Mouse (Mus musculus) megakaryocyte progenitor cell, adult 5-6 weeks (primary cell): ENCODE measurements around the gene Rnaseh2c. TPM values are rescaled to one million over a fixed set of nuclear protein-coding genes. Genes with fewer than 3 reads are reported as not detected.

Source experiments
- ATAC-seq: replicated peaks from 2 replicates; pipeline ENCODE4 v1.8.0; 2016; ENCODE audit warnings: mild to moderate bottlenecking, moderate TSS enrichment, inconsistent platforms; ENCODE audit not compliant: poor library complexity
- total RNA-seq, 2 experiments: library from RNA; stranded (forward) in 1 of 2; stranded (reverse) in 1 of 2; fragments of 157-497, 149-512 nt in 1 of 2; fragments of 200-1000 nt in 1 of 2; gene quantifications; 2 replicates each; pipeline versions ENCODE4 v1.2.3 to v1.2.4; 2015 to 2017

Gene Rnaseh2c
- 80.3 and 150 TPM in 2 replicates for total RNA-seq (2015)
- 83.2 and 112 TPM in 2 replicates for total RNA-seq (2017)

DNA sequence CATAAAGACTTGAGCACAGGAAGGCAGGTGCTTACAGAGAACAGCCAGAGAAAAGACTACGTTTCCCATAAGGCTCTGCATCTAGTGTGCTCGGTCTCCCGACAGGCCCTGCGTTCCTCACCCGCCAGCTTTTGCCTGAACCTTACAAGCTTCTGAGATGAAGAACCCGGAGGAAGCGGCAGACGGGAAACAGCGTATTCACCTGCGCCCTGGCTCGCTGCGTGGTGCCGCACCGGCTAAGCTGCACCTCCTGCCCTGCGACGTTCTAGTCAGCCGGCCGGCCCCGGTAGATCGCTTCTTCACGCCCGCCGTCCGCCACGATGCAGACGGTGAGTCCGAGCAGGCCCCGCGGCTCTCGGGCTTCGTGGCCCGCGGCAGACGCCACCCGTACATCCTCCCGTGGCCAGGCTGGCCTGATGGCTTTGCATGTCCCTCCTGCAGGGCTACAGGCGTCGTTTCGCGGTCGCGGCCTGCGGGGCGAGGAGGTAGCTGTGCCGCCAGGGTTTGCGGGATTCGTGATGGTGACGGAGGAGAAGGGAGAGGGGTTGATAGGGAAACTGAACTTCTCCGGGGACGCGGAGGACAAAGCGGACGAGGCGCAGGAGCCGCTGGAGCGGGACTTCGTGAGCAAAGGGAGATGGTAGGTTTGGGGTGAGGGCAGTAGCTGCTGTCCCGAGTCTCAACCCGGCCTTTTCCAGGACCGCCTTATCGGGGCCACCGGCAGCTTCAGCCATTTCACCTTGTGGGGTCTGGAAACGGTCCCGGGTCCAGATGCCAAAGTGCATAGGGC, at the start of gene Rnaseh2c:
Gene Rnaseh2c (plus strand): TSS at position 122 of the 790 bp plus-strand sequence.
- peak; percentile 86 for ATAC-seq

DNA sequence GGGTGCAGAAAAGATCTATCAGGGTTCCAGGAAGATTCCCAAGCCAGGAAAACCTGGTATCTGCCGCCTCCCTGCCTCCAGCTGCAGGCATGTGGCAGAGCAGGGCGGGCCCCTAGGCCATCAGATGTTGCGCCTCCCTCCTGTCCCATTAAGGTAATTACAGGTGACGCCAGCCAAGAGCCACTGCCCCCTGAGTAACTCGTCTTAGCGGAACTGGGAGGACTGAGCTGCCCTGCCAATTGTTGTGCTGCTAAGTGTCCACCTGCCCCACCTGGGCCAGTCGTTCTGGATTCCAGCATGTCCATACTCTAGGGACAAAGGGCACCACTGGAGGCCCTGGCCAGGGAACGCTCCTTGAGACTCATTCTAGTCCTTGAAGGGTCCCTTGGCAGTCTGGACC, 47.9 kb upstream of the Rnaseh2c start:
- no peak for ATAC-seq

DNA sequence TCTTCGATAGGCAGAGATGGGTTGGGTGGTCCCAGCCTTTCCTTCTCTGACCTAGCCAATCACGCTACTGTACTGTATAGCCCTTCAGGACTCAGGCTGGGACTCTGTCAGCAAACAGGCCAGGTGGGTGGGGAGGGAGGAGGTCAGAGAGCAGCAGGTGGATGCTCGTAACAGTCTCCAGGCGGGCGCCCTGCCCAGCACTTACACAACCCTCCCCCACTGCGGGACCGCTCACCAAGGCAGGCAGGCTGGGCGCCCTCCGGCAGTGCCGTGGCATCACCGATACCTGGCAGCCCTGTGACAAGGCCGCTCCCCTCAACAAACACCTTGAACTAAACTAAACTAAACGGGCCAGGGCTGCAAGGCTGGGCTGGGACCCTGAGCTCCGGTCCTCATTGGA, 47.5 kb upstream of the Rnaseh2c start:
- ATAC-seq: no peak

DNA sequence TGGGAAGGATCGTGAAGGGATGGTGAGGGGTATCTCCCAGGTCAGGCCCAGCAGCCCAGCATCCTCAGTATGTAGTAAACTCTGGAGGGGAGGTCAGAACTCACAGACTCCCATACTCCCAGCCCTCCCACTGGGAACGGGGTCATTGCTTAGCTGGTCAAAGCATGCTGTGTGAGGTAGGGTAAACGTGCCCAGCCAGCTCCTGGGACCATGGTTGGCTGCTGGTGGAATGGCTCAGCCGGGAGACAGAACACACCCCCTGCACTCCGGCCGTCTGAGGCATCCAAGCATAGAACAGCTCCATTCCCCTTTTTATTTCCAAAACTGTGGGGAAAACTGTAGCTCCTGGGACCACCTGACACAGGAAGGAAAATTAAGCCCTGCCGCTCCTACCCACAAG, 43.5 kb upstream of the Rnaseh2c start:
- ATAC-seq: no peak

- no peak for ATAC-seq
These were observed 42.9 kb upstream of the Rnaseh2c start for GRCm38 (mm10) chr19:5558770-5559169.

GRCm38 (mm10) chr19:5559229-5559628, 42.4 kb upstream of the Rnaseh2c start:
- ATAC-seq: no peak

- no peak for ATAC-seq
These were observed 41.8 kb upstream of the Rnaseh2c start for GRCm38 (mm10) chr19:5559631-5560456.

- no peak for ATAC-seq
These were observed 41.1 kb upstream of the Rnaseh2c start, which contains the start of gene Ovol1 for GRCm38 (mm10) chr19:5560457-5561041. Gene Ovol1 (minus strand): TSS chr19:5560646.

- ATAC-seq: no peak
These were observed 40.4 kb upstream of the Rnaseh2c start for GRCm38 (mm10) chr19:5561252-5561790.

- ATAC-seq: no peak
These were observed 39.8 kb upstream of the Rnaseh2c start for GRCm38 (mm10) chr19:5561886-5562285.

GRCm38 (mm10) chr19:5562776-5563175, 38.9 kb upstream of the Rnaseh2c start:
- no peak for ATAC-seq

DNA sequence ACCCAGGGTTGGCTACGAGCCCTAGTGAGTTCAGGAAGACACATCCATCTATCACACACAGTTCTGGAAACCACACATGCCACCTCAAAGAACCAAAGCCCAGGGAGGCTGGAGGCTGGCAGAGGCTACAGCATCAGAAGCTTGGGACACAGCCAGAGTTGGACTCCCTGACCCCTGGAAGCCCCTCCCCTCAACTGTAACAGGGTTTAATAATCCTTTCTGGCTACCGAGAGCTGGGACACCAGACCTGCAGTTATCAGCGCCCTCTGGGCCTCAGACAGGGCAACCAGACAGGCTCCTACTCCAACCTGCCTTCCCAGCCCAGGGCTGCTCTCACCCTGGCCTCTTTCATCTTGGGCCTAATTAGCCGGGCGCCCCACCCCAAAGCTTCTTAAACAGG, 35.4 kb upstream of the Rnaseh2c start:
- no peak for ATAC-seq

- ATAC-seq: peak; percentile 6; the same call in 1 of the 2 replicates
These were observed 34.5 kb upstream of the Rnaseh2c start for GRCm38 (mm10) chr19:5567180-5567533.

GRCm38 (mm10) chr19:5567534-5568469, 33.9 kb upstream of the Rnaseh2c start, which contains the start of gene Ap5b1:
Gene Ap5b1 (plus strand): TSS chr19:5568025.
- ATAC-seq: peak; percentile 54

DNA sequence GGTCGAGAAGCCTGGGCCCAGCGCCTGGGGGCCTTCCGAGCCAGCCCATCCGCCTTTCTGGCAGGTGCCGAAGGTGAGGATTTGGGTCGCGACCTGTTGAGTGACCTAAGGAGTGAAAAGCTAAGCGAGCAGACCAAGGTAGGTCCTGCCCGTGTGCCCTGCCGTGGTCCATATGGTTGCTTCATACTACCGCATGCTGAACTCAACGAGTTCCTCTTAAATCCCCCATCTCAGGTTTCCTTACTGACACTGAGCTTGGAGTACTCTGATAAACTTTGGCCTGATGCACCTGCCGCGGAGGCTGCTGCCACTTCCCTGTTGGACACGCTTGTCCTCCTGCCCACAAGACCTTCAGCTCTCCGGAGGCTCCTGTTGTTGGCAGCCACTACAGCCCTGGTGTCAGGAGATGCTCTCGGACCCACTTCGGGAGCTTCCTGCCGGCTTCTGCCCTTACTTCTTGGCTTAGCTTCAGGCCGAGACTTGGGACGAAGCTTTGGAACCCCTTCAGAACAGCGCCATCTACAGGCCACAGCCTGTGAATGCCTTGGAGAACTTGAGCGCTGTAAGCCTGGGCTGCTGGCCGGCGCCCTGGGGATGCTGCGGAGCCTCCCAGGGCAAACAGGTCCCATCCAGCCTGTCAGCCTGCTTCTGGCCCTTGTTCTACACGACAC, 33.1 kb upstream of the Rnaseh2c start:
- ATAC-seq: peak; percentile 44

- no peak for ATAC-seq
These were observed 32.2 kb upstream of the Rnaseh2c start for GRCm38 (mm10) chr19:5569521-5569920.

GRCm38 (mm10) chr19:5570353-5571246, 31.1 kb upstream of the Rnaseh2c start:
- no peak for ATAC-seq

DNA sequence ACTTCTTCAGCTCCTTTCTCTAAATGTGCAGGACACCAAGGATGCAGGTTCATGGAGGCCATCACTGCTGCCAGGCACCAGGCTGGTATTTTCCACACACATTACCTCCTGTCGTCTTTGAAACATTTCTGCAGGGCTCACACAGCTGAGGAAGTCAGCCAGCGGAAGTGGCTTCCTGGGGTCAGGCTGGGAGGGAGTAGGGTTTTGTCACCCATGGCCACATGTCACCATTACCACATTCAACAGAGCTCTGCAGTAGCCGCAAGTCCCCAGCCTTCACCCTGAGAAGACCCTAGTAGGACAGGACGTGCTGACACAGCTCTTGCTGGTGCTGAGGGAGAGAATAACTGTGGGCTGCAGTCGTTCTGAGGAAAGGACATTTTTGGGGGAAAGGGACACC, 29.8 kb upstream of the Rnaseh2c start:
- peak; percentile 52 for ATAC-seq
